Mouse (Mus musculus): ENCODE data around the gene Kif22. TPM values are rescaled to one million over a fixed set of nuclear protein-coding genes. Genes with fewer than 3 reads are reported as not detected.

Kif22 gene
- total RNA-seq, 2 experiments from 2014 or later = 10.4 to 12.5 TPM

DNA sequence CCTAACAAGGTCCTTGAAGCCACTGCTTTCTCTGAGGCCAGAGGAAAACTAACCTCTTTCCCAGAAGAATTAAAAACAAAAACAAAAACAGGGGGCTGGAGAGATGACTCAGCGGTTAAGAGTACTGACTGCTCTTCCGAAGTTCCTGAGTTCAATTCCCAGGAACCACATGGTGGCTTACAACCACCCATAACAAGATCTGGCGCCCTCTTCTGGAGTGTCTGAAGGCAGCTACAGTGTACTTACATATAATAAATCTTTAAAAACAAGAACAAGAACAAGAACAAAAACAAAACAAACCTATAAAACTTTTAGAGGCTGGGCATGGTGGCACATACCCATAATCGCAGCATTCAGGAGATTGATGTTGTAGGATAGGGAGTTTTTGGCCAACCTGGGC lies 45.8 kb downstream of the Kif22 start:
- intact Hi-C loops (cut with DNase I) = no loop called here
- no peak for DNase-seq

DNA sequence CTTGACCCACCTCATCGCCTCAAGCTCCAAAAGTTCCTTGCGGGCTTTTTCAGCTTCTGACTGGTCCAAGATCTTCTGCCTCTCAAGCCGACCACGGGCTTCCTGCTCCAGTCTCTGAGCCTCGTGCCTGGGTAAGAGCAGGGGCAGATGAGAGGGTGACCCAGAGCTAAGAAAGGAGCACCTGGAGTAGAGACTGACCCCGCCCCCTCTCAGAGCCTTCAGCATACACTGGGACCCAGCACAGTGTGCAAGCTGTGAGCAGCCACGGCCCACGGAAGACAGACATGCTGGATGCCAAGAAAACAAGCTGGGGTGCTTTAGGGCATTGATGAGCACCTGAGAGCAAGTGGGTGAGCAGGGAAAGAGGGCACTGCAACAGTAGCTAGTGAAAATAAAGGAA lies 53.5 kb downstream of the Kif22 start:
- DNase-seq = no peak
- intact Hi-C loops (cut with DNase I) = no loop called here

DNA sequence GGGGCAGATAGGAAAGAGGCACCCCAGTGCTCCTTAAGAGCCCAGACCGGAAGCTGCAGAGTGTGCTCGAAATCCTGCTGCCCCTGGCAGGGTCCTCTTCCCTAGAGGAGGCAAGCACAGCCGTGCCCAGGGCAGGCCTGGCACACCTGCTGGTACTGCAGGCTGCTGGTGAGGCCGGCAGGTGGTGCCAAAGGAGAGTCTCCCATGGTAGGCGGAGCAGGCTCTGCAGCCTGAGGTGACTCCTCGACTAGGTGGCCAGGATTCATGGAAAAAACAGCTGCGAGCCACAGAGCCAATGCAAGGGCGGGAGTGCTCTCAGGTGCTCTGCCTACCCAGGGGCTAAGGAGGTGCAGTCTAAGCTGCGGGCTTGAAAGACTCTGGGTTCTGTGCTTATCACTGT lies 56.0 kb downstream of the Kif22 start:
- intact Hi-C loops (cut with DNase I) = no loop called here
- DNase-seq = peak; percentile 60

DNA sequence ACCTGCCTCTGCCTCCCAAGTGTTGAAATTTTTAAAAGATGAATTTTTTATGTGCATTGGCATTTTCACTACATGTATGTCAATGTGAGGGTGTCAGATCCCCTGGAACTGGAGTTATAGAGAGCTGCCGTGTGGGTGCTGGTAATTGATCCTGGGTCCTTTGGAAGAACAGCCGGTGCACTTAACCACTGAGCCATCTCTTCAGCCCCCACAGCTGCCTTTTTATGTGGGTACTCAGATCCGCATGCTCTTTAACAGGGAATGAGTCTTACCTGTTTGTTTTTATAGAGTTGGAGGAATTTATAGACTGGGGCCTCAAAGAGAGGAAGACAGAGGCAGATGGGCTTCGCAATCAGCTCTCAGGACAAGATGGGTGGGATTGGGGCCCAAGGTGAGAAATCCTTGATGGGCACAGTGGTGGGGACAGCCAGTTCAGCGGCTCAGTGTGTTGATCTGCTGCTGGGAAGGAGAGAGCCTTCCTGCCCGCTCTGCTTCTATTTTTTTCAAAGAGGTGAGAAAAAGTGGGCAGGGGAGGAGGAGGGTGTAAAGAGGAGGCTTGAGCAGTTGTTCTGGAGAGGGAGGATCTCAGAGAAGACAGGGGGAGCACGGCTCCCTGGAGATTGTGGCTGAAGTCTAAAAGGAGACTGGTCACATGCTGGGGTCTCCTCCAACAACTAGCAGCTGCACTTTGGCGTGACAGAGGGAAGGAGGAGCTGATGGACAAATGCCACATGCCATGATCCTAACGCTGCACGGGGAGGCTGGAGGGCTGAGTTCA lies 57.4 kb downstream of the Kif22 start:
- no peak for DNase-seq
- intact Hi-C loops (cut with DNase I) = no loop called here

DNA sequence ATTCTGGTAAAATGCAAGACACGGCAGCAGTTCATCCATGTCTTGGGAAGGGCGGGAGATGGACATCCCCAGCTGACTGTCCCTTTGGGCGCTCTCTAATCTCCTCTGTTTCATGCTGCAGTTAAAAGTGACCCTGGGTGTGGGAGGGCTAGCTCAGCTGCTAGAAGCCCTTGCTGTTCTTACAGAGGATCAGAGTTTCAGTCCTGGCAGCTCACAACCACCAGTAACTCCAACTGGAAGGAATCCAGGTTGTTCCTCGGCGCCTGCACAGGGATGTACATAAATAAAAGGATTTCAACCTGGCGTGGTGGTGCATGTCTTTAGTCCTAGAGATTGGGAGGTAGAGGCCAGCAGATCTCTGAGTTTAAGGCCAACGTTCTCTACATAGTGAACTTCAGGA lies 59.2 kb downstream of the Kif22 start:
- DNase-seq = no peak
- intact Hi-C loops (cut with DNase I) = no loop called here

DNA sequence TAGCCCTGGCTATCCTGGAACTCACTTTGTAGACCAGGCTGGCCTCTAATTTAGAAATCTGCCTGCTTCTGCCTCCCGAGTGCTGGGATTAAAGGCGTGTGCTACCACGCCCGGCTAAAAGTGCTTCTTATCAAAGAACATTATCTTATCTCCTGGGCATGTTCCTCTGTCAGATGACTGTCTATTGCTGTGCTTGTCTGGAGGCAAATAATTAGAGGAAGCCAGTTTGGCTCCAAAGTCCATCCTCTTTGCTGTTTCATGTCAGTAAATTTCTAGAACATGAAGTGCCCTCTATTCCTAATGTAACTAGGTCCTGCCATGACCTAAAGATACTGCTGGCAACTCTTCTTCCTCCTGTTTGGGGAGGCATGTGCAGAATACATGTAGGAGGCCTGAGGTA lies 60.2 kb downstream of the Kif22 start:
- DNase-seq = no peak
- intact Hi-C loops (cut with DNase I) = no loop called here

DNA sequence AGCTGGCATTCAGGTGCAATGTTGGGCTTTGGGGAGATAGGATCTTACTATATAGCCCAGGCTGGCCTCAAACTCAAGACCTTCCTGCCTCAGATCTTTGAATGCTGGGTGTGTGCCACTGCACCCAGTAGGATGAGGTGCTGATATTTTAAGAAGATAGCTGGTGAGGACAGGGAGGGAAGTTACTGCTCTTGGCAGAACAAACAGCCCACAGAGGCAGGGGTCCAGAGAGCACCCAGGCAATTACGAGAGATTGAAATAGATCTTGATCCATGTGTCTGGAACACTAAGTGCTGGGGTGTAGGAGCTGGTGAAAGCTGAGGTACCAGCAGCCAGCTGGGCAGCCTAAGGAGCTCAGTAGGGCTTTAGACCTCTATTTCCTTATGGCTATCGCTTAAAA lies 60.7 kb downstream of the Kif22 start:
- intact Hi-C loops (cut with DNase I) = no loop called here
- DNase-seq = no peak

DNA sequence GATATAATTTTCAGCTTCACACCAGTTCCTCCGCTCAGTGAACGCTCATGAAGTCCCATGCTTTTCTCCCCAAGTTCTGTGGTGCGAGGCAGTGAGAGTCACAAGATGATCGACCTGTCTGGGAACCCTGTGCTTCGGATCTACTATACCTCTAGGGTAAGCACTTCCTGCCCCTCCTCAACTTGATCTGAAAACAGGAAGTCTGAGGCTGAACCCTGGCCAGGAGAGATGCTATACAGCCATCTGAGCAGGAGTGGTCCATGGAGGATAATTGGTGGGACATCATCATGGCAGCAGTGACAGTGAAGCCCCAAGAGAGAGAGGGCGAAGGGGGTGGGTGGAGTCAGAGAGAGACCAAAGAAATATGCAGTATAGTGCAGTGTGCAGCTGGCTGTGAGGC lies 63.4 kb downstream of the Kif22 start:
- no peak for DNase-seq
- intact Hi-C loops (cut with DNase I) = no loop called here

Small RNAs within 50 kb of the gene (microRNA-seq; reads per million reads assigned to microRNA genes)
- gene Gm44343 = not detected

Other genes with a start within 250 kb of the Kif22 start
- gene Ppp4c, start 250.0 kb downstream of the Kif22 start, total RNA-seq (2021) = 10 to 100 TPM; 71.1 to 79.7 TPM
- 100 to 1,000 TPM; 165 to 167 TPM for gene Fam57b, start 244.8 kb downstream of the Kif22 start, total RNA-seq (2021)
- not detected for gene 4930451I11Rik, start 210.8 kb downstream of the Kif22 start, total RNA-seq (2021)
- 10 to 100 TPM; 74.3 to 84.4 TPM for gene Doc2a, start 195.1 kb downstream of the Kif22 start, total RNA-seq (2021)
- 10 to 100 TPM; 31.5 to 41.2 TPM for gene Hirip3, start 180.5 kb downstream of the Kif22 start, total RNA-seq (2021)
- 10 to 100 TPM; 61.7 to 65.2 TPM for gene Ino80e, start 180.1 kb downstream of the Kif22 start, total RNA-seq (2021)
- 100 to 1,000 TPM; 158 to 165 TPM for gene Taok2, start 157.8 kb downstream of the Kif22 start, total RNA-seq (2021)
- gene Tmem219, start 119.6 kb downstream of the Kif22 start, total RNA-seq (2021) = 10 to 100 TPM; 19.4 to 20.8 TPM
- gene Kctd13, start 113.6 kb downstream of the Kif22 start, total RNA-seq (2021) = 100 to 1,000 TPM; 151 to 167 TPM
- gene Asphd1, start 92.9 kb downstream of the Kif22 start, total RNA-seq (2021) = 10 to 100 TPM; 26.5 to 31.9 TPM
- gene Sez6l2, start 91.9 kb downstream of the Kif22 start, total RNA-seq (2021) = 100 to 1,000 TPM; 214 to 235 TPM
- gene Cdipt, start 66.6 kb downstream of the Kif22 start, total RNA-seq (2021) = 100 to 1,000 TPM in 1 of 2 experiments, 10 to 100 TPM in 1; 92.7 to 104 TPM
- not detected for gene Cdiptos, start 66.4 kb downstream of the Kif22 start, total RNA-seq (2021)
- 1 to 10 TPM; 5.4 to 6.0 TPM for gene Mvp, start 27.9 kb downstream of the Kif22 start, total RNA-seq (2021)
- 1 to 10 TPM in 1 of 2 experiments, not detected in 1; 1.6 TPM for gene Pagr1b, start 26.0 kb downstream of the Kif22 start, total RNA-seq (2021)
- gene Pagr1a, start 25.1 kb downstream of the Kif22 start, total RNA-seq (2021) = 10 to 100 TPM; 10.2 to 15.4 TPM
- gene Gm42742, start 21.4 kb downstream of the Kif22 start, total RNA-seq (2021) = 10 to 100 TPM; 36.7 to 48.6 TPM
- 100 to 1,000 TPM; 132 to 136 TPM for gene Prrt2, start 21.3 kb downstream of the Kif22 start, total RNA-seq (2021)
- gene Maz, start 15.4 kb downstream of the Kif22 start, total RNA-seq (2021) = 100 to 1,000 TPM; 322 to 334 TPM
- not detected for gene Zg16, start 44.9 kb upstream of the Kif22 start, total RNA-seq (2021)
- under 1 TPM; 0.77 to 0.90 TPM for gene AI467606, start 48.9 kb upstream of the Kif22 start, total RNA-seq (2021)
- gene Qprt, start 79.8 kb upstream of the Kif22 start, total RNA-seq (2021) = under 1 TPM in 1 of 2 experiments, not detected in 1; 0.18 TPM
- under 1 TPM; 0.22 to 0.74 TPM for gene Spn, start 95.4 kb upstream of the Kif22 start, total RNA-seq (2021)
- 10 to 100 TPM; 65.8 to 78.8 TPM for gene Cd2bp2, start 153.6 kb upstream of the Kif22 start, total RNA-seq (2021)
- 10 to 100 TPM; 73.8 to 78.8 TPM for gene Tbc1d10b, start 166.0 kb upstream of the Kif22 start, total RNA-seq (2021)
- gene Mylpf, start 166.4 kb upstream of the Kif22 start, total RNA-seq (2021) = 1 to 10 TPM in 1 of 2 experiments, not detected in 1; 1.2 TPM
- 10 to 100 TPM; 28.4 to 28.8 TPM for gene Zfp553, start 190.6 kb upstream of the Kif22 start, total RNA-seq (2021)
- gene Sept1, start 190.7 kb upstream of the Kif22 start, total RNA-seq (2021) = 1 to 10 TPM; 7.9 to 8.8 TPM
- gene Zfp771, start 201.8 kb upstream of the Kif22 start, total RNA-seq (2021) = 10 to 100 TPM; 54.9 to 64.5 TPM
- 10 to 100 TPM; 49.8 to 63.1 TPM for gene Dctpp1, start 218.2 kb upstream of the Kif22 start, total RNA-seq (2021)
- gene Sephs2, start 231.6 kb upstream of the Kif22 start, total RNA-seq (2021) = 10 to 100 TPM; 42.6 to 42.9 TPM

Measured in left cerebral cortex, postnatal 4 days (tissue).